Comparison of ENCODE assay signal across 21 mouse cellular contexts in the genomic region with DNA sequence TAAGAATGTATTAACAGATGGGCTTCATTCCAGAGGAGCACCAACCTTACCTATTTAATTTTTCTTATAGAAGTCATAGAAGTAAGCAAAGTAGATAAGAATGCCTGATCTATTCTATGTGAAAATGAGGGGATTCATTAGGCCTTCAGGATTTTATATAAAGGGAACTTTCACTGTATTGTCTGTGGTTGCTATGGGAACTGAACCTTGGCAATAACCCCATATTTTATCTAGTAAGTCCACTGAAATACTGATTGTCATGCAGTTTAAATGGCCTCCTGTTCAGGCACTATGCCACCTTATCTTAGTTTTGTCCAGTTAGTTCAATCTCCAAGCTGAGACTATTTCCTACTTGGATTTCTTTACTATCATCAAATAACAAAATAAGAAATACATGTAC.
"Had no signal": no experiment of that assay in that cellular context is flagged by ENCODE, and none has a peak within 500 bp of the region (broad histone marks: within the 10 kb centered on the region; RNA-seq: fewer than 3 reads in every experiment).

No protein-coding gene starts in this region.

- ATAC-seq: liver, embryonic 12.5 days had no signal

- H3K27me3 ChIP-seq: limb, embryonic 13.5 days; liver, embryonic 12.5 days; liver, embryonic 15.5 days; lung, embryonic 15.5 days; megakaryocyte, embryonic 14.5 days; midbrain, embryonic 12.5 days had no signal

- H3K9me3 ChIP-seq: limb, embryonic 10.5 days; limb, embryonic 13.5 days; liver, embryonic 12.5 days; liver, embryonic 15.5 days; lung, embryonic 15.5 days; megakaryocyte, embryonic 14.5 days; midbrain, embryonic 12.5 days had no signal

- DNase-seq: kidney, adult 9 months; kidney, postnatal 14 days; kidney, postnatal 4 days; liver; lung, adult 18-20 months; lung, postnatal 10 days; lung, postnatal 36 days; right cerebral cortex, adult 18-20 months; right cerebral cortex, postnatal 14 days; right cerebral cortex, postnatal 4 days; thymus, adult 2 months; thymus, postnatal 14 days; thymus, postnatal 4 days had no signal

- H3K9ac ChIP-seq: limb, embryonic 13.5 days; liver, embryonic 12.5 days; liver, embryonic 15.5 days; lung, embryonic 15.5 days; midbrain, embryonic 12.5 days had no signal

- H3K4me3 ChIP-seq: limb, embryonic 10.5 days; limb, embryonic 13.5 days; liver, embryonic 12.5 days; liver, embryonic 15.5 days; lung, embryonic 15.5 days; megakaryocyte, embryonic 14.5 days; midbrain, embryonic 12.5 days had no signal

- H3K4me1 ChIP-seq: limb, embryonic 10.5 days; limb, embryonic 13.5 days; liver, embryonic 12.5 days; liver, embryonic 15.5 days; lung, embryonic 15.5 days; megakaryocyte, embryonic 14.5 days; midbrain, embryonic 12.5 days had no signal

- H3K27ac ChIP-seq: limb, embryonic 10.5 days; limb, embryonic 13.5 days; liver, embryonic 12.5 days; liver, embryonic 15.5 days; lung, embryonic 15.5 days; midbrain, embryonic 12.5 days; stomach, postnatal 0 days had no signal

- H3K4me2 ChIP-seq: limb, embryonic 13.5 days; liver, embryonic 12.5 days; liver, embryonic 15.5 days; lung, embryonic 15.5 days; midbrain, embryonic 12.5 days had no signal

- H3K36me3 ChIP-seq: limb, embryonic 10.5 days; limb, embryonic 13.5 days; liver, embryonic 12.5 days; liver, embryonic 15.5 days; lung, embryonic 15.5 days; midbrain, embryonic 12.5 days had no signal
